ENCODE assay signal across 27 mouse cellular contexts in the genomic region with DNA sequence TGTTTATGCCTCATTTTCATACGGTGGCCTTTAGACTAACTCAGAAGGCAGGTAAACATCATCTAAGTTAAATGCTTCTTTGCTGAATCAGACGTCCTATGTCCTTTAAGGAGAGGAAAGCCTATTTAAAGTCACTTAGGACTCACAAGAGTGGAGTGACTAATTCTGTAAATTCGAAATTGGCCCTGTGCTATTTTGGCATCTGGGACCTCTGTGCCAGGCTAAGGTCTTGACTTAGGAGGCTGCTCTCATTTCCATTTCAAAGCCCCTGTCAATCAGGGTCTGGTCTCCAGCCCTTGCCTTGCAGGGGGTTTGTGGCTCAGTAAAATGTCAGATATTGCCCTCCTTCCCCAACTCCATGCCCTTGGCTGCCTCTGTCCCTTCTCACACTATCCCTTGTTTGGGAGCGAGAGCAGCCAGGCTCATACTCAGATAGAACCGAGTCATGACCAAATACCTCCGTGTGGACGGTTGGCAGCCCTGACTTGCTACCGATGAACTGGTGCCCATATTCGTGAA.
DNase-seq lines count a peak whose midpoint lies in the region; ATAC-seq and TF ChIP-seq lines count a peak whose summit lies in the region.
"Had no signal": no experiment of that assay in that cellular context is flagged by ENCODE, and none has a peak within 500 bp of the region (broad histone marks: within the 10 kb centered on the region; RNA-seq: fewer than 3 reads in every experiment).

No protein-coding gene starts in this region.

- no peak overlapping the region for H3K4me2 ChIP-seq in hindbrain, embryonic 15.5 days
- H3K4me2 ChIP-seq in hindbrain, embryonic 13.5 days: no peak overlapping the region
- no peak overlapping the region for H3K4me2 ChIP-seq in midbrain, embryonic 15.5 days
- H3K4me2 ChIP-seq: embryonic facial prominence, embryonic 13.5 days; forebrain, embryonic 12.5 days; limb, embryonic 15.5 days; lung, embryonic 14.5 days; neural tube, embryonic 12.5 days; stomach, embryonic 15.5 days had no signal

- no peak for TF ChIP-seq CTCF in layer of hippocampus, adult 2 months (conservative IDR thresholded peaks at IDR 0.05)

- no peaks in the 10 kb centered on the region for H3K36me3 ChIP-seq in hindbrain, embryonic 15.5 days
- no peaks in the 10 kb centered on the region for H3K36me3 ChIP-seq in hindbrain, embryonic 13.5 days
- H3K36me3 ChIP-seq in midbrain, embryonic 15.5 days (replicated peaks): no peaks in the 10 kb centered on the region
- H3K36me3 ChIP-seq: embryonic facial prominence, embryonic 13.5 days; forebrain, embryonic 12.5 days; heart, embryonic 10.5 days; limb, embryonic 15.5 days; neural tube, embryonic 12.5 days; stomach, embryonic 15.5 days had no signal

- H3K9me3 ChIP-seq in hindbrain, embryonic 15.5 days: no peaks in the 10 kb centered on the region
- H3K9me3 ChIP-seq in hindbrain, embryonic 13.5 days: no peaks in the 10 kb centered on the region
- no peaks in the 10 kb centered on the region for H3K9me3 ChIP-seq in midbrain, embryonic 15.5 days
- H3K9me3 ChIP-seq: embryonic facial prominence, embryonic 13.5 days; forebrain, embryonic 12.5 days; heart, embryonic 10.5 days; limb, embryonic 15.5 days; neural tube, embryonic 12.5 days; stomach, embryonic 15.5 days had no signal

- no peak overlapping the region for H3K27ac ChIP-seq in hindbrain, embryonic 15.5 days (replicated peaks)
- no peak overlapping the region for H3K27ac ChIP-seq in hindbrain, embryonic 13.5 days
- no peak overlapping the region for H3K27ac ChIP-seq in midbrain, embryonic 15.5 days
- H3K27ac ChIP-seq in layer of hippocampus, adult 2 months: no peak overlapping the region
- H3K27ac ChIP-seq: embryonic facial prominence, embryonic 13.5 days; forebrain, embryonic 12.5 days; heart, embryonic 10.5 days; limb, embryonic 15.5 days; liver, embryonic 14.5 days; neural tube, embryonic 12.5 days; stomach, embryonic 15.5 days had no signal

- 0 out of 2 replicates have a peak, but pooled peaks cover 4% of the 10 kb centered on the region for H3K4me1 ChIP-seq in hindbrain, embryonic 15.5 days (replicated peaks)
- H3K4me1 ChIP-seq in hindbrain, embryonic 13.5 days (replicated peaks): peaks cover 12% of the 10 kb centered on the region
- H3K4me1 ChIP-seq in midbrain, embryonic 15.5 days: peaks cover 5% of the 10 kb centered on the region; the same call in 1 of the 2 replicates
- H3K4me1 ChIP-seq: embryonic facial prominence, embryonic 13.5 days; limb, embryonic 15.5 days; neural tube, embryonic 12.5 days; stomach, embryonic 15.5 days had no signal

- 37% methylated on average over 9 of the region's 9 CpGs for WGBS in hindbrain, embryonic 15.5 days
- WGBS in hindbrain, embryonic 13.5 days: 31% methylated on average over 9 of the region's 9 CpGs
- 37% methylated on average over 9 of the region's 9 CpGs for WGBS in midbrain, embryonic 15.5 days

- peak; percentile 17 to 32 for DNase-seq in cerebellum, postnatal 10 days
- no peak for DNase-seq in cerebellum, postnatal 36 days
- peak; percentile 19 for DNase-seq in Muller cell, postnatal 12 days (ENCODE audit: inconsistent ontology term)
- no peak for DNase-seq in layer of hippocampus, adult 2 months (ENCODE audit: low spot score in 2 of 2)
- DNase-seq: adrenal gland, postnatal 25 days; cerebellum, adult 11 months; cerebellum, adult 9-11 months; embryo, embryonic 11 days; gastrocnemius, postnatal 10 days; kidney, postnatal 25 days; lung, embryonic 14.5 days; lung, postnatal 4 days; right cerebral cortex, adult 18-20 months; right cerebral cortex, postnatal 4 days; thymus, postnatal 25 days had no signal

- ATAC-seq in hindbrain, embryonic 15.5 days (ENCODE audit: low FRiP score, low read depth): peak; percentile 54; the same call in 1 of the 2 replicates
- ATAC-seq in hindbrain, embryonic 13.5 days (ENCODE audit: low FRiP score): no peak
- 0 out of 2 replicates have a peak, but pooled peaks have one; percentile 30 for ATAC-seq in midbrain, embryonic 15.5 days (replicated peaks)
- ATAC-seq: intestine, embryonic 16.5 days had no signal

- H3K4me3 ChIP-seq in hindbrain, embryonic 15.5 days: no peak overlapping the region
- no peak overlapping the region for H3K4me3 ChIP-seq in hindbrain, embryonic 13.5 days
- no peak overlapping the region for H3K4me3 ChIP-seq in midbrain, embryonic 15.5 days
- no peak overlapping the region for H3K4me3 ChIP-seq in layer of hippocampus, adult 2 months
- H3K4me3 ChIP-seq: embryonic facial prominence, embryonic 13.5 days; erythroblast, embryonic 14.5 days; forebrain, embryonic 12.5 days; heart, embryonic 10.5 days; limb, embryonic 15.5 days; neural tube, embryonic 12.5 days; stomach, embryonic 15.5 days had no signal

- no peaks in the 10 kb centered on the region for H3K27me3 ChIP-seq in hindbrain, embryonic 15.5 days
- H3K27me3 ChIP-seq in hindbrain, embryonic 13.5 days: no peaks in the 10 kb centered on the region
- H3K27me3 ChIP-seq in midbrain, embryonic 15.5 days (replicated peaks): no peaks in the 10 kb centered on the region
- H3K27me3 ChIP-seq: embryonic facial prominence, embryonic 13.5 days; forebrain, embryonic 12.5 days; limb, embryonic 15.5 days; neural tube, embryonic 12.5 days; stomach, embryonic 15.5 days had no signal

- no peak overlapping the region for H3K9ac ChIP-seq in hindbrain, embryonic 15.5 days
- no peak overlapping the region for H3K9ac ChIP-seq in hindbrain, embryonic 13.5 days
- H3K9ac ChIP-seq in midbrain, embryonic 15.5 days: no peak overlapping the region
- H3K9ac ChIP-seq: embryonic facial prominence, embryonic 13.5 days; forebrain, embryonic 12.5 days; limb, embryonic 15.5 days; liver, embryonic 14.5 days; lung, embryonic 14.5 days; neural tube, embryonic 12.5 days; stomach, embryonic 15.5 days had no signal

Comparison
In these comparisons a context has a peak if more than half of its experiments do, and no peak if none do; other contexts are left out.
1. DNase-seq: peak in cerebellum, postnatal 10 days (2 of 2) and Muller cell, postnatal 12 days (single experiment); none in cerebellum, postnatal 36 days (0 of 2) and layer of hippocampus, adult 2 months (0 of 2).